Mouse (Mus musculus): ENCODE measurements around the gene Hpca. TPM values are rescaled to one million over a fixed set of nuclear protein-coding genes. Genes with fewer than 3 reads are reported as not detected.

The Hpca gene
- polyA plus RNA-seq, 1 experiment from 2014 or later: 5.2 TPM

GRCm38 (mm10) chr4:129117720-129118510, 3.9 kb downstream of the Hpca start:
- Histone ChIP-seq H3K4me3 (replicated peaks) (no peak overlapping the region), H3K9me3 (no peaks in the 10 kb centered on the region), H3K27me3 (replicated peaks) (peaks cover 40% of the 10 kb centered on the region), H3K4me2 (replicated peaks) (no peak overlapping the region), H3K9ac (no peak overlapping the region), H3K36me3 (no peaks in the 10 kb centered on the region), H3K4me1 (replicated peaks) (peaks cover 14% of the 10 kb centered on the region), H3K27ac (no peak overlapping the region)
- WGBS: 85% methylated on average over 14 of the region's 14 CpGs
- no peak for ATAC-seq

GRCm38 (mm10) chr4:129116703-129117102, 5.1 kb downstream of the Hpca start:
- Histone ChIP-seq H3K36me3 (no peaks in the 10 kb centered on the region), H3K9ac (no peak overlapping the region), H3K4me3 (replicated peaks) (no peak overlapping the region), H3K9me3 (no peaks in the 10 kb centered on the region), H3K27ac (no peak overlapping the region), H3K4me2 (replicated peaks) (no peak overlapping the region), H3K27me3 (replicated peaks) (peaks cover 31% of the 10 kb centered on the region), H3K4me1 (replicated peaks) (peaks cover 18% of the 10 kb centered on the region)
- WGBS: 89% methylated on average over 8 of the region's 8 CpGs
- ATAC-seq: no peak

GRCm38 (mm10) chr4:129113083-129113988, 8.5 kb downstream of the Hpca start:
- WGBS: 37% methylated on average over 28 of the region's 28 CpGs
- H3K9me3 ChIP-seq: no peaks in the 10 kb centered on the region
- no peak overlapping the region for H3K27ac ChIP-seq

GRCm38 (mm10) chr4:129112231-129112630, 9.6 kb downstream of the Hpca start:
- no peak for ATAC-seq
- Histone ChIP-seq H3K4me3 (replicated peaks) (no peak overlapping the region), H3K9me3 (no peaks in the 10 kb centered on the region), H3K9ac (no peak overlapping the region), H3K27me3 (replicated peaks) (0 out of 2 replicates have a peak, but pooled peaks cover 3% of the 10 kb centered on the region), H3K27ac (no peak overlapping the region), H3K36me3 (no peaks in the 10 kb centered on the region), H3K4me1 (replicated peaks) (peaks cover 24% of the 10 kb centered on the region), H3K4me2 (replicated peaks) (peak overlapping the region; percentile 41)
- 61% methylated on average over 13 of the region's 13 CpGs for WGBS

More at GRCm38 (mm10) chr4:129113083-129113988, 8.5 kb downstream of the Hpca start:
- peak; percentile 70 for ATAC-seq
- Histone ChIP-seq H3K27me3 (replicated peaks) (0 out of 2 replicates have a peak, but pooled peaks cover 3% of the 10 kb centered on the region), H3K9ac (no peak overlapping the region), H3K4me2 (replicated peaks) (0 out of 2 replicates have a peak overlapping the region, but pooled peaks have one; percentile 41), H3K36me3 (no peaks in the 10 kb centered on the region), H3K4me1 (replicated peaks) (peaks cover 20% of the 10 kb centered on the region), H3K4me3 (replicated peaks) (no peak overlapping the region)

GRCm38 (mm10) chr4:129111350-129111749, 10.5 kb downstream of the Hpca start:
- Histone ChIP-seq H3K27me3 (replicated peaks) (0 out of 2 replicates have a peak, but pooled peaks cover 5% of the 10 kb centered on the region), H3K4me3 (replicated peaks) (no peak overlapping the region), H3K4me1 (replicated peaks) (peaks cover 28% of the 10 kb centered on the region), H3K27ac (no peak overlapping the region), H3K9ac (no peak overlapping the region), H3K9me3 (no peaks in the 10 kb centered on the region), H3K36me3 (no peaks in the 10 kb centered on the region), H3K4me2 (replicated peaks) (no peak overlapping the region)
- no peak for ATAC-seq
- WGBS: 61% methylated on average over 11 of the region's 11 CpGs

GRCm38 (mm10) chr4:129110804-129111203, 11.0 kb downstream of the Hpca start:
- Histone ChIP-seq H3K9ac (no peak overlapping the region), H3K36me3 (no peaks in the 10 kb centered on the region), H3K4me3 (replicated peaks) (no peak overlapping the region), H3K4me2 (replicated peaks) (no peak overlapping the region), H3K27me3 (replicated peaks) (peaks cover 9% of the 10 kb centered on the region; the same call in 1 of the 2 replicates), H3K4me1 (replicated peaks) (peaks cover 28% of the 10 kb centered on the region), H3K9me3 (no peaks in the 10 kb centered on the region), H3K27ac (0 out of 2 replicates have a peak overlapping the region, but pooled peaks have one; percentile 1)
- WGBS: 77% methylated on average over 6 of the region's 6 CpGs
- peak; percentile 36 for ATAC-seq

GRCm38 (mm10) chr4:129108624-129109023, 13.2 kb downstream of the Hpca start:
- no peak overlapping the region for H3K27ac ChIP-seq
- H3K27me3 ChIP-seq (replicated peaks): peaks cover 18% of the 10 kb centered on the region
- H3K36me3 ChIP-seq: no peaks in the 10 kb centered on the region
- H3K4me2 ChIP-seq (replicated peaks): no peak overlapping the region
- no peaks in the 10 kb centered on the region for H3K9me3 ChIP-seq
- no peak overlapping the region for H3K4me3 ChIP-seq (replicated peaks)
- 85% methylated on average over 7 of the region's 7 CpGs for WGBS
- H3K9ac ChIP-seq: no peak overlapping the region
- H3K4me1 ChIP-seq (replicated peaks): peaks cover 39% of the 10 kb centered on the region
- ATAC-seq: no peak

GRCm38 (mm10) chr4:129107348-129107899, 14.4 kb downstream of the Hpca start:
- Histone ChIP-seq H3K4me3 (replicated peaks) (0 out of 2 replicates have a peak overlapping the region, but pooled peaks have one; percentile 4), H3K4me1 (replicated peaks) (peaks cover 35% of the 10 kb centered on the region), H3K9me3 (no peaks in the 10 kb centered on the region), H3K27ac (peak overlapping the region; percentile 83), H3K36me3 (no peaks in the 10 kb centered on the region), H3K9ac (no peak overlapping the region), H3K4me2 (replicated peaks) (peak overlapping the region; percentile 63), H3K27me3 (replicated peaks) (peaks cover 19% of the 10 kb centered on the region)
- WGBS: 55% methylated on average over 10 of the region's 10 CpGs
- ATAC-seq: peak; percentile 59

GRCm38 (mm10) chr4:129106073-129106472, 15.8 kb downstream of the Hpca start:
- WGBS: 31% methylated on average over 9 of the region's 9 CpGs
- peak overlapping the region; percentile 39; the same call in 1 of the 2 replicates for H3K9ac ChIP-seq
- H3K36me3 ChIP-seq: no peaks in the 10 kb centered on the region
- H3K4me2 ChIP-seq (replicated peaks): peak overlapping the region; percentile 63
- H3K4me1 ChIP-seq (replicated peaks): peaks cover 27% of the 10 kb centered on the region
- H3K27me3 ChIP-seq (replicated peaks): peaks cover 19% of the 10 kb centered on the region
- no peaks in the 10 kb centered on the region for H3K9me3 ChIP-seq
- ATAC-seq: no peak
- peak overlapping the region; percentile 40 for H3K4me3 ChIP-seq (replicated peaks)
- peak overlapping the region; percentile 69; the same call in 1 of the 2 replicates for H3K27ac ChIP-seq

- Histone ChIP-seq H3K4me1 (replicated peaks) (peaks cover 26% of the 10 kb centered on the region), H3K4me2 (replicated peaks) (peak within 1 kb of the TSS; percentile 63), H3K4me3 (replicated peaks) (peak within 1 kb of the TSS; percentile 40), H3K27me3 (replicated peaks) (peaks cover 19% of the 10 kb centered on the region), H3K36me3 (no peaks in the 10 kb centered on the region), H3K9ac (peak within 1 kb of the TSS; percentile 39), H3K9me3 (no peaks in the 10 kb centered on the region), H3K27ac (peak within 1 kb of the TSS; percentile 69)
- 1% methylated on average over 40 of the region's 40 CpGs for WGBS
- peak; percentile 76 for ATAC-seq
These were observed 16.5 kb downstream of the Hpca start, which contains the start of gene Tmem54 for GRCm38 (mm10) chr4:129105356-129105755. Tmem54 (plus strand) TSS chr4:129105548.

GRCm38 (mm10) chr4:129102133-129102829, 19.6 kb downstream of the Hpca start:
- Histone ChIP-seq H3K4me1 (replicated peaks) (peaks cover 16% of the 10 kb centered on the region), H3K4me2 (replicated peaks) (peak overlapping the region; percentile 11; the same call in 1 of the 2 replicates), H3K4me3 (replicated peaks) (no peak overlapping the region), H3K9ac (no peak overlapping the region), H3K27ac (peak overlapping the region; percentile 74), H3K27me3 (replicated peaks) (peaks cover 19% of the 10 kb centered on the region), H3K36me3 (no peaks in the 10 kb centered on the region), H3K9me3 (no peaks in the 10 kb centered on the region)
- peak; percentile 82 for ATAC-seq
- 56% methylated on average over 14 of the region's 14 CpGs for WGBS

Measured in intestine, embryonic 15.5 days (tissue).